Mouse (Mus musculus): Measurements from ENCODE around the gene Olfr870. TPM values are rescaled to one million over a fixed set of nuclear protein-coding genes. Genes with fewer than 3 reads are reported as not detected.

Gene Olfr870
- not detected in 2 replicates for polyA plus RNA-seq (2012; ENCODE audit: low replicate concordance)

DNA sequence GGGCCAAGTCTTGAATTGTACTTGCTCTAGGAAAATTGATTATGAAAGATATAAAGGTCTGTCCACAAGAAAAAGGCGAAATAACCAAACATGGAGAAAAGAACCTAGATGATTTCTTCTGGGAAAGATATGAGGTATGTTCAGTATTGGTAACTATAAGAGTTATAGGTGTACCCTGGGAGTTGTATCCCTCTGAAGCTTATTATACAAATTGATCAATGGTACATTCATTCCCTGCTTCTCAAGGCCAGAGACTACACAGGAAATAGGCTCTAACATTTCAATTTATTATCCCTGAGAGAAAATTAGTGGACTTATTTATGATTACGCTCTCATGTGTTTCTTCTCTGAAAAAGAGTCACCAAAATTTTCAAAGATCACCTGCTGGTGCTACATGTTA, at the start of gene Olfr870:
Gene Olfr870, minus strand, starts transcription at position 101 of the 400 bp plus-strand sequence.

DNA sequence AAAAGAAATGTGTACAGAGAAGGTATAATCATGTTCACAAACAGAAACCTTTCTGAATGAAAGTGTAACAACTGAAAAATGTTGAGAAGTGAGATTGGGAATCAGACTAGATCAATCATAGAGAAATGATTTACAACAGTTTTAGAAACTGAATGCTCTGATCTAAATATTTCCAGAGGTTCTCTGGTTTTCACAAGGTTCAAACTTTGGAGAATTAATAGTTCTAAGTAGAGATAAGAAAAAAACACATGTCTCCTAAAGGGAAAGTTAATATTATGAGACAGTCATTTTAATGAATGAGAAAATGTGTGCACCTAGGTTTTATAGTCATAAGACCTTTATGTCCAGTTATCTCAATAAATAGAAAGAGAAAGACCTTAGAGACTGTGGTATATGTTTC, 38.0 kb upstream of the Olfr870 start, which contains the start of gene Olfr871:
Gene Olfr871, plus strand, starts transcription at position 301 of the 400 bp plus-strand sequence.

DNA sequence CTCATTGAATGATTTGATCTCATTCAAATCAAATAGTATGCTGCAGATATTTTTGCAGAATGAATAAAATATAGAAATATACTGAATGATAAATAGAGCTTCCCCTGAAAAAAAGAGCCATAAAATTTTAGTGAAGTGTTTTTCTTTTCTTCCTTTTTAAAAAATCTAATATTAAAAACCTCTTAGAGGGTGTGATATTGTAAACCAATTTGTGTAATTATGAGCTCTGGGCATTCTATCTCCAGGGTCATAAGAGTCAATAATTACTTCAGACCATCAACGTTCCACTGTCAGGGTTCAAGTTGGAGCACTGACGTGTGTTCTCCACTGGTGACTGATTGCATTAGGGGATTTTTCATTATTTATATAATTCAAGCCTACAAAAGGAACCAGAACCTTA, 45.1 kb downstream of the Olfr870 start, which contains the start of gene Olfr869:
Gene Olfr869, plus strand, starts transcription at position 301 of the 400 bp plus-strand sequence.

Other genes starting within 250 kb of the Olfr870 start
- gene Olfr866, start 146.0 kb downstream of the Olfr870 start, polyA plus RNA-seq (2012; ENCODE audit: low replicate concordance) = not detected in 2 replicates
- not detected in 2 replicates for gene Olfr867, start 116.5 kb downstream of the Olfr870 start, polyA plus RNA-seq (2012; ENCODE audit: low replicate concordance)
- gene Olfr868, start 75.4 kb downstream of the Olfr870 start, polyA plus RNA-seq (2012; ENCODE audit: low replicate concordance) = not detected in 2 replicates
- gene Olfr869, start 45.0 kb downstream of the Olfr870 start, polyA plus RNA-seq (2012; ENCODE audit: low replicate concordance) = not detected in 2 replicates
- gene Olfr871, start 38.1 kb upstream of the Olfr870 start, polyA plus RNA-seq (2012; ENCODE audit: low replicate concordance) = not detected in 2 replicates
- gene Olfr872, start 63.1 kb upstream of the Olfr870 start, polyA plus RNA-seq (2012; ENCODE audit: low replicate concordance) = not detected in 2 replicates
- gene Olfr39, start 108.3 kb upstream of the Olfr870 start, polyA plus RNA-seq (2012; ENCODE audit: low replicate concordance) = not detected in 2 replicates
- gene Olfr873, start 124.5 kb upstream of the Olfr870 start, polyA plus RNA-seq (2012; ENCODE audit: low replicate concordance) = not detected in 2 replicates
- gene Olfr18, start 162.0 kb upstream of the Olfr870 start, polyA plus RNA-seq (2012; ENCODE audit: low replicate concordance) = not detected in 2 replicates
- gene Zfp560, start 211.1 kb upstream of the Olfr870 start, polyA plus RNA-seq (2012; ENCODE audit: low replicate concordance) = 0.25 and 1.2 TPM in 2 replicates

Data from hematopoietic multipotent progenitor cell, adult 10-12 weeks (in vitro differentiated cells).